Mouse (Mus musculus) neural tube, embryonic 12.5 days (tissue): ENCODE measurements around the gene Pcdh20. TPM values are rescaled to one million over a fixed set of nuclear protein-coding genes. Genes with fewer than 3 reads are reported as not detected.

ENCODE experiments used
- ATAC-seq: fragments of 200-750 bp; cut with Nextera tagmentation; 2 replicates; pipeline ENCODE4 v1.8.0; 2017; ENCODE audit warnings: low read depth, mild to moderate bottlenecking, moderate TSS enrichment, moderate library complexity; ENCODE audit not compliant: low FRiP score
- H3K27ac ChIP-seq: fragments of 300-500 bp; sonication (generic); 2 replicates; pipeline ENCODE4 v1.5.1; 2016
- H3K27me3 ChIP-seq: fragments of 300-500 bp; sonication (generic); replicated peaks from 2 replicates; pipeline ENCODE4 v1.6.1; 2016; ENCODE audit warnings: mild to moderate bottlenecking
- H3K36me3 ChIP-seq: fragments of 300-500 bp; sonication (generic); 2 replicates; pipeline ENCODE4 v1.6.1; 2016; ENCODE audit warnings: mild to moderate bottlenecking
- H3K4me1 ChIP-seq: fragments of 300-500 bp; sonication (generic); 2 replicates; pipeline ENCODE4 v1.6.1; 2016
- H3K4me2 ChIP-seq: fragments of 300-500 bp; sonication (generic); replicated peaks from 2 replicates; pipeline ENCODE4 v1.6.1; 2016; ENCODE audit warnings: mild to moderate bottlenecking
- H3K4me3 ChIP-seq: fragments of 300-500 bp; sonication (generic); 2 replicates; pipeline ENCODE4 v1.5.1; 2016
- H3K9ac ChIP-seq: fragments of 300-500 bp; sonication (generic); 2 replicates; pipeline ENCODE4 v1.6.1; 2016; ENCODE audit warnings: mild to moderate bottlenecking
- H3K9me3 ChIP-seq: fragments of 300-500 bp; sonication (generic); 2 replicates; pipeline ENCODE4 v1.6.1; 2016; ENCODE audit warnings: mild to moderate bottlenecking
- WGBS: fragments of 180-500 bp; shearing (Covaris S2); methylation state at CpG from one replicate; pipeline ENCODE4 v1.1.7; 2016; 5-methylcytosine and 5-hydroxymethylcytosine counted together
- polyA plus RNA-seq: library from polyadenylated mRNA; unstranded; fragments of >200 nt; fragmentation: Nextera tagmentation; extraction: Ambion mirVana; gene quantifications from 2 replicates; pipeline ENCODE4 v1.2.1, GENCODE M21; 2016

Pcdh20 gene
- 1.6 and 1.9 TPM in 2 replicates for polyA plus RNA-seq

GRCm38 (mm10) chr14:88470495-88471434, at the start of gene Pcdh20:
TSS of gene Pcdh20 (minus strand) at chr14:88471396.
- no peaks in the 10 kb centered on the region for H3K36me3 ChIP-seq
- H3K4me3 ChIP-seq: peak within 1 kb of the TSS; percentile 43
- H3K27me3 ChIP-seq: no peaks in the 10 kb centered on the region
- peaks cover 13% of the 10 kb centered on the region; the same call in 1 of the 2 replicates for H3K4me1 ChIP-seq
- peak within 1 kb of the TSS; percentile 93 for H3K4me2 ChIP-seq
- WGBS: 1% methylated on average over 29 of the region's 29 CpGs
- peak; percentile 78 for ATAC-seq
- H3K27ac ChIP-seq: no peak within 1 kb of the TSS
- H3K9me3 ChIP-seq: no peaks in the 10 kb centered on the region
- 0 out of 2 replicates have a peak within 1 kb of the TSS, but pooled peaks have one; percentile 29 for H3K9ac ChIP-seq

DNA sequence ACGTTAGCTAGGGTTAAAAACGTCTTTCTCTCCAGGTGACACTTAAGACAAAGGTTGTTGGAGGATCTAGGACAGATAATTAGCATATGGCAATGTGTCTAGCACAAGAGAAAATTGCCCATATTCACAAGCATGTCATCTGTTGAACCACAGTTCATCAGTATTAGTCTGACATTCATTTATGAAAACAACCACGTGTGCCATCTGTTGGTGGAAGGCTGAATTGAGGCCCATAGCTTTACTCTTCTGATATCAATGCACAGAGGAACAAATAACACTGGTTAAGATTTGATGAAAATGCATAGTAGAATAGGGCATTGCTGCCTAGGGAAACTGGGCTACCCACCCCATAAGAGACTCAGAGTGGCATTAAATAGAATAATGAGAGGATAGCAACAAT, 8.7 kb upstream of the Pcdh20 start:
- WGBS: 52% methylated on average over 3 of the region's 3 CpGs
- no peak overlapping the region for H3K9ac ChIP-seq
- no peaks in the 10 kb centered on the region for H3K9me3 ChIP-seq
- no peaks in the 10 kb centered on the region for H3K4me1 ChIP-seq
- H3K27me3 ChIP-seq: no peaks in the 10 kb centered on the region
- no peak overlapping the region for H3K27ac ChIP-seq
- H3K4me2 ChIP-seq: no peak overlapping the region
- ATAC-seq: no peak
- no peaks in the 10 kb centered on the region for H3K36me3 ChIP-seq
- no peak overlapping the region for H3K4me3 ChIP-seq

GRCm38 (mm10) chr14:88469956-88470355, 1.2 kb downstream of the Pcdh20 start:
- no peaks in the 10 kb centered on the region for H3K27me3 ChIP-seq
- peaks cover 13% of the 10 kb centered on the region; the same call in 1 of the 2 replicates for H3K4me1 ChIP-seq
- H3K36me3 ChIP-seq: no peaks in the 10 kb centered on the region
- H3K4me2 ChIP-seq: peak overlapping the region; percentile 93
- H3K4me3 ChIP-seq: peak overlapping the region; percentile 30
- H3K27ac ChIP-seq: no peak overlapping the region
- H3K9me3 ChIP-seq: no peaks in the 10 kb centered on the region
- H3K9ac ChIP-seq: peak overlapping the region; percentile 42; the same call in 1 of the 2 replicates
- 1% methylated on average over 9 of the region's 9 CpGs for WGBS
- ATAC-seq: peak; percentile 8; the same call in 1 of the 2 replicates

GRCm38 (mm10) chr14:88469361-88469760, 1.8 kb downstream of the Pcdh20 start:
- H3K4me3 ChIP-seq: peak overlapping the region; percentile 30
- peaks cover 13% of the 10 kb centered on the region; the same call in 1 of the 2 replicates for H3K4me1 ChIP-seq
- 2% methylated on average over 18 of the region's 18 CpGs for WGBS
- H3K36me3 ChIP-seq: no peaks in the 10 kb centered on the region
- no peaks in the 10 kb centered on the region for H3K9me3 ChIP-seq
- peak; percentile 63 for ATAC-seq
- H3K27ac ChIP-seq: no peak overlapping the region
- no peaks in the 10 kb centered on the region for H3K27me3 ChIP-seq
- peak overlapping the region; percentile 42; the same call in 1 of the 2 replicates for H3K9ac ChIP-seq
- peak overlapping the region; percentile 93 for H3K4me2 ChIP-seq

DNA sequence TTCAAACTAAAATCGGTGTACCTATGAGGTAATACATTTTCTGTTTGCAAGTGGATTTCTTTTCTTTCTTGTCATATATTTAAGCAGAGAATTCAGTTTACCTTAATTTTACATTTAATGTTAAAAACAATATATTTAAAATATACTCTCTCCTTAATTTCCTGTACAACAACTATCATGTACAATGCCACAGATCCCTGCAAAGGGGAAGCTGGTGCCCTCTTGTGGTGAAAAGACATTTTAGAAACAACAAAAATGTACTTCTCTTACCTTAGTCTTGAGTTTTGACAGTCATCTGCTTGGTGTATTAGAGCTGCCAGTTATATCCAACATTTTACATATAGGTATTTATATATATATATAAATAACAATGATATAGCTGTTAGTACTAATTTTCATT, 4.8 kb downstream of the Pcdh20 start:
- no peaks in the 10 kb centered on the region for H3K36me3 ChIP-seq
- no peaks in the 10 kb centered on the region for H3K9me3 ChIP-seq
- no peaks in the 10 kb centered on the region for H3K27me3 ChIP-seq
- WGBS: 96% methylated on average over 1 of the region's 1 CpGs
- no peak overlapping the region for H3K4me3 ChIP-seq
- no peak overlapping the region for H3K27ac ChIP-seq
- peaks cover 13% of the 10 kb centered on the region; the same call in 1 of the 2 replicates for H3K4me1 ChIP-seq
- H3K4me2 ChIP-seq: no peak overlapping the region
- ATAC-seq: no peak
- H3K9ac ChIP-seq: no peak overlapping the region

DNA sequence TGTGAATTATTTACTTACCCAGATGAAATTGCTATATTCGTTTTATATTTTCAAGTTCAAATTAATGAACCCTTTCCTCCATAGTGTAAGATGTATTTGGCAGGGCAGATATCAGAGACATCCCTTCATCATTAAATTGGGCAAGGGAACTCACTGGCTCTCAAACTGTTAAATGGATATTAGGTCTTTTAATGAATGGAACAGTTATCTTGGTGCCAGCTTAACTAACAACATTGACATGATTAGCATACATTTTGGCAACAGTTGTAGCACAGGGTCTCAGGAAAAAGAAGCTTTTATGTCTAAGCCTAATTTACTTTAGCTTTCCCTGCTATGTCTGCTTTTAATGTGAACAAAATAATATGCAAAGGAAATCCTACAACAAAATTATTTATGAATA, 6.8 kb downstream of the Pcdh20 start:
- ATAC-seq: no peak
- H3K9ac ChIP-seq: no peak overlapping the region
- no peaks in the 10 kb centered on the region for H3K36me3 ChIP-seq
- H3K4me2 ChIP-seq: no peak overlapping the region
- no peaks in the 10 kb centered on the region for H3K9me3 ChIP-seq
- no peak overlapping the region for H3K4me3 ChIP-seq
- no peaks in the 10 kb centered on the region for H3K27me3 ChIP-seq
- 77% methylated on average over 1 of the region's 1 CpGs for WGBS
- no peak overlapping the region for H3K27ac ChIP-seq
- peaks cover 3% of the 10 kb centered on the region; the same call in 1 of the 2 replicates for H3K4me1 ChIP-seq

DNA sequence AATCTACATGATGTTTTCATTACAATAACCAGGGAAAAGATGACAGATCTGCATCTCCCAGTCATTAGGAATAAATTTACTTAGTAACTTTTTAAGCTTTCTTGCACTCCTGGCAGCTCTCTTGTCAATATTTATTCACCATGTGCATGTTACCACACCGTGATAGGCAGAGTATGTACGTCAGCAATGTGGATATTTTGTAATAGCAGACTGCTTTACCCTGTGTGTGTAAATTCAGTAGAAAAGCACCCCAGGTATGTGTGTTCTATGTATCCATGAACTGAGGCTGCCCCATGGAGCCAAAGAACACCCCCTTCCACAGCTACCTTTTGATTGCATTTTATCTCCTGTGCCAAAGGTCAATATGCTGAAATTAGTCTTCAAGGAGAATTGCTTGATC, 7.8 kb downstream of the Pcdh20 start:
- Histone ChIP-seq H3K27ac (no peak overlapping the region), H3K4me2 (no peak overlapping the region), H3K36me3 (no peaks in the 10 kb centered on the region), H3K4me1 (no peaks in the 10 kb centered on the region), H3K9ac (no peak overlapping the region), H3K4me3 (no peak overlapping the region), H3K9me3 (no peaks in the 10 kb centered on the region), H3K27me3 (no peaks in the 10 kb centered on the region)
- no peak for ATAC-seq
- WGBS: 84% methylated on average over 2 of the region's 2 CpGs

DNA sequence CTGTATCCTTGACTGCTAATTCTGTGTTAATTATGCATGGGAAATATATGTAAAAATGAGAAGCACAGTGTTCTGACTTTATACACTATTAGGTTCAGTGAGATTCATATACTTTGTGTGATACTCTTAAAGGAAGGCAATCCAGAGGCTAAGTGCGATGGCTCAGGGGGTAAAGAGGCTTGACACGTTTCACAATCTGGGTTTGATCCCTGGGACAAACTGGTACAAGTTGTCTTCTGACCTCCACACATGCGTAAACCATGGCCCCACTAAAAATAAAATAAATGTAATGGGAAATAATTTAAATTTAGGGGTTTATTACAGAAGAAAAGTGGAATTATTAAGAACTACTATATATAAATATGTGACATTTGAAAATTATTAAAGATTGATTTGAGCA, 8.3 kb downstream of the Pcdh20 start:
- Histone ChIP-seq H3K9me3 (no peaks in the 10 kb centered on the region), H3K36me3 (no peaks in the 10 kb centered on the region), H3K4me1 (no peaks in the 10 kb centered on the region), H3K27ac (no peak overlapping the region), H3K4me2 (no peak overlapping the region), H3K4me3 (no peak overlapping the region), H3K9ac (no peak overlapping the region), H3K27me3 (no peaks in the 10 kb centered on the region)
- ATAC-seq: no peak
- whole genome bisulfite sequencing: 88% methylated on average over 3 of the region's 3 CpGs

DNA sequence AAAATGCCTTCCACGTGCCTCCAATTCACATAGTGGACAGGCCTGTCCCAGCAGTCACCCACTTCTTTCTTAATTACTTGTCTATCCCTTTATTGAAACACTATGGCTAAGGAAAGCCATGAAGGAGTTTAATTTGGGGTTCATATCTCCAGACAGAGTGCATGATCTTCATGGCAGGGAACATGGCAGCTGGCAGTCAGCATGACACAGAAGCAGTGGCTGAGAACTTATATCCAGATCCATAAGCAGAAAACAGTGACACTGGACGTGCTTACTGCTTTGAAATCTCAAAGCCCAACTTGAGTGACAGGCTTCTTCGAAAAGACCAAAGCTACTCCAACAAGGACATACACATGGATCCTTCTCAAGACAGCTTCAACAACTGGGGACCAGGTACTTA, 10.5 kb downstream of the Pcdh20 start:
- H3K27ac ChIP-seq: no peak overlapping the region
- ATAC-seq: no peak

GRCm38 (mm10) chr14:88443304-88443703, 27.9 kb downstream of the Pcdh20 start:
- no peak overlapping the region for H3K4me2 ChIP-seq
- no peak for ATAC-seq
- H3K36me3 ChIP-seq: no peaks in the 10 kb centered on the region
- WGBS: 76% methylated on average over 5 of the region's 5 CpGs
- no peak overlapping the region for H3K4me3 ChIP-seq
- H3K9ac ChIP-seq: no peak overlapping the region
- H3K4me1 ChIP-seq: no peaks in the 10 kb centered on the region
- H3K9me3 ChIP-seq: no peaks in the 10 kb centered on the region
- H3K27ac ChIP-seq: no peak overlapping the region
- H3K27me3 ChIP-seq: no peaks in the 10 kb centered on the region

More for the DNA sequence above, 10.5 kb downstream of the Pcdh20 start:
- no peaks in the 10 kb centered on the region for H3K9me3 ChIP-seq
- WGBS: 79% methylated on average over 3 of the region's 3 CpGs
- no peak overlapping the region for H3K9ac ChIP-seq
- no peak overlapping the region for H3K4me3 ChIP-seq
- no peaks in the 10 kb centered on the region for H3K36me3 ChIP-seq
- no peaks in the 10 kb centered on the region for H3K27me3 ChIP-seq
- no peaks in the 10 kb centered on the region for H3K4me1 ChIP-seq
- H3K4me2 ChIP-seq: no peak overlapping the region

DNA sequence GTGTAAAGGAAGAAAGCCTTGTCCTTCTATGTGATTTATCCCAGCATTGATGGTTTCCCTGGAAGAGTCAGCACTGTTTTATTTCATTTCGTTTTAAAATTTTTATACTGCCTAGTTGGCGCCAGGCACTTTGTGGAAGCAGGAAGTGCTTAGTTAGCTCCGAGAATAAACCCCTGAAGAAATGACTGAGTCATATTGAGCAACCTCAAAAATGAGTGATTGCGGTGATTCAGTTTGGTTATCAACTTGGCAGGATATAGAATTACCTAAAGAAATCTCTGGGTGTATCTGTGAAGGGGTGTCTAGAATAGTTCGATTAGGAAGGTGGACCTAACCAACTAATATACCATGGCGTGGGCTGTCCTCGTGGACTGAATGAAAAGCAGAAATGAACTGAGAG, 41.8 kb downstream of the Pcdh20 start:
- no peaks in the 10 kb centered on the region for H3K4me1 ChIP-seq
- H3K4me2 ChIP-seq: no peak overlapping the region
- no peaks in the 10 kb centered on the region for H3K36me3 ChIP-seq
- no peaks in the 10 kb centered on the region for H3K9me3 ChIP-seq
- no peaks in the 10 kb centered on the region for H3K27me3 ChIP-seq
- WGBS: 94% methylated on average over 7 of the region's 7 CpGs
- no peak for ATAC-seq
- no peak overlapping the region for H3K9ac ChIP-seq
- no peak overlapping the region for H3K27ac ChIP-seq
- no peak overlapping the region for H3K4me3 ChIP-seq

DNA sequence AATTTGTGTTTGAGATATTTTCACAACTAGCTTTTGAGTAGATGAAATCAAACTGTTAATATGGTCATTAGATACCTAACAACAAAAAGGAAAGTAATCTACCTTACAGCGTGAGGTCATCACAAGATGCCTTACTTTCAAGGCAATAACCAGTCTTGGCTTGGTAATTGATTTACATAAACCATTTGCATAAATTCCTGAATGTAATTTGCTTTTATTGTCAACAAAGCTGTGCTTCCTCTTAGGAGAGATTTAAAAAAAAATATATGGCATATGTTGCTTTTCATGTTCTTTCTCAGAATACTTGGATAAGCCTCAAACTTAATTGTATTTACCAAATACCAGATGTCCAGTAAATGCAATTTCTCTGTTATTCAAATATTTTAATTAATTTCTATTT, 43.8 kb downstream of the Pcdh20 start:
- H3K4me1 ChIP-seq: no peaks in the 10 kb centered on the region
- H3K4me3 ChIP-seq: no peak overlapping the region
- H3K27me3 ChIP-seq: no peaks in the 10 kb centered on the region
- 83% methylated on average over 1 of the region's 1 CpGs for WGBS
- H3K4me2 ChIP-seq: no peak overlapping the region
- H3K9me3 ChIP-seq: no peaks in the 10 kb centered on the region
- no peaks in the 10 kb centered on the region for H3K36me3 ChIP-seq
- ATAC-seq: no peak
- H3K27ac ChIP-seq: no peak overlapping the region
- no peak overlapping the region for H3K9ac ChIP-seq
